Mouse (Mus musculus) intestine, postnatal 0 days (tissue): ENCODE data around the gene Slc37a3. TPM values are rescaled to one million over a fixed set of nuclear protein-coding genes. Genes with fewer than 3 reads are reported as not detected.
A peak's percentile ranks its signal among the peaks of the same experiment; 100 is the strongest.

Source experiments
- ATAC-seq: fragments of 200-750 bp; cut with Nextera tagmentation; 2 replicates; pipeline ENCODE4 v1.8.0; 2017; ENCODE audit warnings: mild to moderate bottlenecking, moderate TSS enrichment, moderate library complexity
- H3K27ac ChIP-seq: fragments of 300-500 bp; sonication (generic); 2 replicates; pipeline ENCODE4 v1.5.1; 2014; ENCODE audit warnings: mild to moderate bottlenecking, low read depth, low read length, moderate library complexity
- H3K27me3 ChIP-seq: fragments of 300-500 bp; sonication (generic); replicated peaks from 2 replicates; pipeline ENCODE4 v1.6.1; 2014; ENCODE audit warnings: low read length, mixed read lengths; ENCODE audit not compliant: control insufficient read depth, insufficient read depth
- H3K36me3 ChIP-seq: fragments of 300-500 bp; sonication (generic); 2 replicates; pipeline ENCODE4 v1.6.1; 2014; ENCODE audit warnings: mild to moderate bottlenecking, moderate library complexity; ENCODE audit not compliant: control insufficient read depth, insufficient read depth
- H3K4me1 ChIP-seq: fragments of 300-500 bp; sonication (generic); replicated peaks from 2 replicates; pipeline ENCODE4 v1.6.1; 2014; ENCODE audit warnings: antibody characterized with exemption, low read length, mixed read lengths; ENCODE audit not compliant: control insufficient read depth, insufficient read depth
- H3K4me2 ChIP-seq: fragments of 300-500 bp; sonication (generic); replicated peaks from 2 replicates; pipeline ENCODE4 v1.6.1; 2014; ENCODE audit warnings: low read depth, mild to moderate bottlenecking, moderate library complexity
- H3K4me3 ChIP-seq: fragments of 300-500 bp; sonication (generic); 2 replicates; pipeline ENCODE4 v1.5.1; 2014; ENCODE audit warnings: low read depth, low read length
- H3K9ac ChIP-seq: fragments of 300-500 bp; sonication (generic); 2 replicates; pipeline ENCODE4 v1.6.1; 2014; ENCODE audit warnings: mild to moderate bottlenecking, low read depth, low read length
- H3K9me3 ChIP-seq: fragments of 300-500 bp; sonication (generic); 2 replicates; pipeline ENCODE4 v1.6.1; 2016; ENCODE audit warnings: mixed run types; ENCODE audit not compliant: control insufficient read depth
- CTCF ChIP-seq: sonication (generic); IDR thresholded peaks from 2 replicates; pipeline ENCODE4 v1.5.1; 2016; ENCODE audit warnings: low read depth, mild to moderate bottlenecking, control low read depth, antibody characterized with exemption, moderate library complexity
- WGBS: fragments of 180-500 bp; shearing (Covaris S2); extraction: QIAGEN DNeasy Blood & Tissue Kit; methylation state at CpG from one replicate; pipeline ENCODE4 v1.1.7; 2014; 5-methylcytosine and 5-hydroxymethylcytosine counted together
- polyA plus RNA-seq: library from polyadenylated mRNA; unstranded; fragments of >200 nt; fragmentation: Nextera tagmentation; extraction: Ambion mirVana; gene quantifications from 2 replicates; pipeline ENCODE4 v1.2.1, GENCODE M21; 2015

Slc37a3 gene
- polyA plus RNA-seq, 1 experiment from 2014 or later = 36.1 TPM

DNA sequence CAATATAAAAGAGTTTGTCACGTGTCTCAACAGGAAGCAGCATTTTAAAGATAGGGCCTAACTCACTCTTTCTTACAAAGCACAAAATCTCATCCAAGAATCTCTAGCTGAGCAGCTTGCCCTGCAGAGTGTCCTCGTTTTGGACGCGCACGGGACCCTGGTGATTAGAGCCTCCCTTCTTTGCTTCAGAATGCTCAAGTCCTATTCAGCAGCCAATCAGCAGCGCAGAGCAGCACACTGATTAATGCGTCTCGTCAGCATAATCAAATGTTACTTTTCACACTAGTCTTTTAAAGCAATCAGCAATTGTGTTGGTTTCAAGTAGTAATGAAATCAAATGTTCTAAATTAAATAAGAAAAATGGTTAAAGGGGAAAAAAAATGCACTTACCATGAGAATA, 39.1 kb downstream of the Slc37a3 start:
- no peak for TF ChIP-seq CTCF
- Histone ChIP-seq H3K36me3 (peaks cover 46% of the 10 kb centered on the region), H3K27ac (no peak overlapping the region), H3K9ac (no peak overlapping the region), H3K4me2 (no peak overlapping the region), H3K4me1 (no peaks in the 10 kb centered on the region), H3K27me3 (no peaks in the 10 kb centered on the region), H3K4me3 (no peak overlapping the region), H3K9me3 (no peaks in the 10 kb centered on the region)
- no peak for ATAC-seq
- WGBS = 89% methylated on average over 8 of the region's 8 CpGs

DNA sequence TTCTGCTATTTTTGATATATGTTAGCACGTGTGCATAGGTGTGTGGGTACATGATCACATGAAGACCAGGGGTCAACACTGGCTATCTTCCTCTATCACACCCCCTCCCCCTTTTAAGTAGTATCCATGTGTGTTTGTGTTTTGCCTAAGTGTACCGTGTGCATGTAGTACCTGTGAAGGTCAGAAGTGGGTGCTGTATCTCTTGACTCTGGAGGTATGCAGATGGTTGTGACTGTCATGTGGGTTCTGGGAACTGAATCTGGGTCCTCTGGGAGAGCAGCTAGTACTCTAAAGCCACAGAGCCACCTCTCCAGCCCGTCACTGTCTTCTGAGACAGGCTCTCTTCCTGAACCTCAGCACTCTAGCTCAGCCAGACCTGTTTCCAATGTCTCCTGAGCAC, 42.6 kb downstream of the Slc37a3 start:
- ATAC-seq = no peak
- Histone ChIP-seq H3K9ac (no peak overlapping the region), H3K4me3 (no peak overlapping the region), H3K9me3 (no peaks in the 10 kb centered on the region), H3K36me3 (peaks cover 43% of the 10 kb centered on the region), H3K4me1 (peaks cover 3% of the 10 kb centered on the region; the same call in 1 of the 2 replicates), H3K4me2 (no peak overlapping the region), H3K27ac (no peak overlapping the region), H3K27me3 (no peaks in the 10 kb centered on the region)
- TF ChIP-seq CTCF = peak; percentile 35; the same call in 1 of the 2 replicates
- WGBS = 92% methylated on average over 3 of the region's 3 CpGs

DNA sequence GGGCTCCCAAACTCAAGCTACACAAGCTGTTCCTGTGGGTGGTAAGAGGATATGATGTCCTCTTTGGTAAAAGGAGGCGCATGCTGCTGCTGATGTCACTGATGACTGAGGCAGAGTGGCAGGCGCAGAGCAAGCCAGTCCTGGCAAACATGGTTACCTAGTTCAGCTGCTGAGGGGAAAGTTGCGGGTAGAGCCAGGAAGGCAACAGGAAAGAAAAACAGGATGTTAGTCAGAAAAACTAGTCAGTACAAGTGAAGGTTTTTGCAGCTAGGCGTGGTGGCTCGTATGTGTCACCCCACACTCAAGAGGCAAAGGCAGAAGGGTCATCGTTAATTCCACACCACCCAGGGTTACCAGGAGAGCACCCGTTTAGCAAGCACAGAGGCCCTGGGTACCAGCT, 43.3 kb downstream of the Slc37a3 start:
- 87% methylated on average over 7 of the region's 7 CpGs for WGBS
- H3K4me3 ChIP-seq = no peak overlapping the region

DNA sequence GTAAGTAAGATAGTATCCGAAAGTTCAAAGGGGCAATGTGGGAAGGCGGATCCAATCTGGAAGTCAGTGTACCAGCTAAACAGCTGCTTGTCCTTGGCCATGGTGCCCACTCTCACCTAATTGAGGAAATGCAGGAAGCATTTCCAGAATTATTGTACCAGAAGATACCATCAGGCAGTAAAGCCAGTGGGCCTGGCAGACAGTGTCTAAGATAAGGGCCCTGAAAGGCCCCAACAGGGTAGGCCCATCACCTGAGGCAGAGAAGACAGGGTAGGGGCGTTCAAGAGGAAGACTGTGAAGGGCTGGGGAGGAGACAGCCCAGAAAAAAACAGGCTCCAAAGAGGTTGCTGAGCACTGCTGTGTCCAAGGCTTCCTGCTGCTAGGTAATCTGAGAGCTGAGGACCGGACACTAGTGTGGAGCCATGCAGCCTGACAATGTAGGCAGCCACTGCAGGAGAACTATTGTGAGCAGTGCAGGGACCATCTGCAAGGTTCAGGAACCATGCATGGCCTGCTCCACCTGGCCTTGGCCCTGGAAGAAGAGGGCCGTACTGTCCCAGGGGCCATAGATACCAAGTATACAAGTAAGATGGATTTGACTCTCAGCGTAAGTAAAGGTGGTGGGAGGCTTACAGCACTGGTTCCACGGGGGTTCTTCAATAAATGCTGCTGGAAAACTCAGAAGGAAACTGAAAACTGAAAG, 45.3 kb downstream of the Slc37a3 start:
- H3K4me2 ChIP-seq = no peak overlapping the region
- H3K9ac ChIP-seq = no peak overlapping the region
- peak overlapping the region; percentile 51; the same call in 1 of the 2 replicates for H3K27ac ChIP-seq
- no peak overlapping the region for H3K4me3 ChIP-seq
- peak; percentile 73 for ATAC-seq
- no peaks in the 10 kb centered on the region for H3K27me3 ChIP-seq
- no peaks in the 10 kb centered on the region for H3K9me3 ChIP-seq
- H3K36me3 ChIP-seq = peaks cover 27% of the 10 kb centered on the region
- no peak for TF ChIP-seq CTCF
- 62% methylated on average over 7 of the region's 7 CpGs for WGBS
- peaks cover 3% of the 10 kb centered on the region; the same call in 1 of the 2 replicates for H3K4me1 ChIP-seq

More for the DNA sequence above, 43.3 kb downstream of the Slc37a3 start:
- Histone ChIP-seq H3K36me3 (peaks cover 43% of the 10 kb centered on the region), H3K27me3 (no peaks in the 10 kb centered on the region), H3K9me3 (no peaks in the 10 kb centered on the region), H3K27ac (no peak overlapping the region), H3K9ac (no peak overlapping the region), H3K4me1 (peaks cover 3% of the 10 kb centered on the region; the same call in 1 of the 2 replicates), H3K4me2 (no peak overlapping the region)
- TF ChIP-seq CTCF = no peak
- ATAC-seq = no peak

DNA sequence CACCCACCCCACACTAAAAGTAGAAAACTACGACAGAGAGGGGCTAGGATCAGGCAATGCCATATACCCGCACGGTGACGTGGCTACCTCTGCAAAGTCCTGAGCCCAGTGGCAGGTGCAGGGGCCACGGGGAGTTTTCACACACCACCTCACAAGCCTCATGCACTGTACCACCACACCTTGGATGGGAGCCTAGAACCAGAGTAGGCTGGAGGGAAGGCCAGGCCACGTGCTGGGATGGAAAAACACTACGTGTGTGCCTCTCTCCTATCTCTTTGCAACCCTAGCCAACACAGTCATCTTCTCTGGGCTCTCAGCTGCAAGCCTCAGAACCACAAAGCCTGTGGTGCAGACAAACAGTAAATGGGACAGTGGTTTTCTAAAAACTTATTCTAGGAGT, 46.5 kb downstream of the Slc37a3 start:
- H3K36me3 ChIP-seq = peaks cover 17% of the 10 kb centered on the region
- WGBS = 82% methylated on average over 7 of the region's 7 CpGs
- no peak overlapping the region for H3K4me2 ChIP-seq
- TF ChIP-seq CTCF = no peak
- H3K9ac ChIP-seq = no peak overlapping the region
- H3K9me3 ChIP-seq = no peaks in the 10 kb centered on the region
- H3K4me1 ChIP-seq = peaks cover 3% of the 10 kb centered on the region; the same call in 1 of the 2 replicates
- no peak for ATAC-seq
- no peaks in the 10 kb centered on the region for H3K27me3 ChIP-seq
- no peak overlapping the region for H3K4me3 ChIP-seq
- H3K27ac ChIP-seq = no peak overlapping the region

DNA sequence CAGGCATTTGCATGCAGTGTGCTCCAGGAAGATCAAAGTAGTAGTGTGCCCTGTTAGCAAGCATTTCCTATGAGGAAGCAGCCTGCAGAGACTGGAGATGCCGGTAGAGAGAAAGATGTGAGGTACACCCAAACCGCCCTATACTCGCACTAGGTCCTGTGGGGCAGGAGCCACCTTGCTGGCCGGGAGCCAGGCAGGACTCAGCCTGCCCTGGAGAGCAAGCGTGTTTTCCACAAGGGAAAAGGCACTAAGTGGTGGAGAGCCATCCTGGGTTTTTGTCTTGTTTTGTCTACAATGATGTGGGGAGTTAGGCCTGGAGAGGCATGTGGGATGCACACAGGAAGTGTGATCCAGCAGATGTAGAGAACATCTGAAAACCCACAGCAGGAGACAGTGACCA, 57.2 kb downstream of the Slc37a3 start:
- ATAC-seq = no peak
- no peaks in the 10 kb centered on the region for H3K9me3 ChIP-seq
- H3K36me3 ChIP-seq = no peaks in the 10 kb centered on the region
- H3K4me3 ChIP-seq = no peak overlapping the region
- TF ChIP-seq CTCF = no peak
- no peaks in the 10 kb centered on the region for H3K4me1 ChIP-seq
- no peak overlapping the region for H3K27ac ChIP-seq
- no peak overlapping the region for H3K4me2 ChIP-seq
- no peak overlapping the region for H3K9ac ChIP-seq
- no peaks in the 10 kb centered on the region for H3K27me3 ChIP-seq
- 90% methylated on average over 5 of the region's 5 CpGs for WGBS
